Mouse (Mus musculus): ENCODE results near the gene Gm11099.

Gm11099 gene

GRCm38 (mm10) chr2:58859134-58859533 lies at the start of gene Gm11099:
Gm11099 (plus strand) TSS chr2:58859434.
- no peak for DNase-seq (ENCODE audit: low read depth, low spot score)

- no peak for DNase-seq (ENCODE audit: low read depth, low spot score)
Observed at GRCm38 (mm10) chr2:58812941-58813340, 46.3 kb upstream of the Gm11099 start.

- DNase-seq (ENCODE audit: low read depth, low spot score) = no peak
Observed at GRCm38 (mm10) chr2:58828910-58829600, 30.2 kb upstream of the Gm11099 start.

- peak; percentile 52 for DNase-seq (ENCODE audit: low read depth, low spot score)
Observed at GRCm38 (mm10) chr2:58829981-58830742, 29.1 kb upstream of the Gm11099 start.

- peak; percentile 67 for DNase-seq (ENCODE audit: low read depth, low spot score)
Observed at GRCm38 (mm10) chr2:58832253-58832980, 26.8 kb upstream of the Gm11099 start.

- no peak for DNase-seq (ENCODE audit: low read depth, low spot score)
Observed at GRCm38 (mm10) chr2:58841021-58841420, 18.2 kb upstream of the Gm11099 start.

- no peak for DNase-seq (ENCODE audit: low read depth, low spot score)
Observed at GRCm38 (mm10) chr2:58842443-58842842, 16.8 kb upstream of the Gm11099 start.

- DNase-seq (ENCODE audit: low read depth, low spot score) = no peak
Observed at GRCm38 (mm10) chr2:58844499-58844898, 14.7 kb upstream of the Gm11099 start.

- peak; percentile 52 for DNase-seq (ENCODE audit: low read depth, low spot score)
Observed at GRCm38 (mm10) chr2:58879876-58880275, 20.6 kb downstream of the Gm11099 start.

- DNase-seq (ENCODE audit: low read depth, low spot score) = no peak
Observed at GRCm38 (mm10) chr2:58905057-58905456, 45.8 kb downstream of the Gm11099 start.

- DNase-seq (ENCODE audit: low read depth, low spot score) = no peak
Observed at GRCm38 (mm10) chr2:58906814-58907516, 47.7 kb downstream of the Gm11099 start.

GRCm38 (mm10) chr2:58912339-58912738 lies 53.1 kb downstream of the Gm11099 start:
- no peak for DNase-seq (ENCODE audit: low read depth, low spot score)

GRCm38 (mm10) chr2:58918351-58918750 lies 59.1 kb downstream of the Gm11099 start:
- DNase-seq (ENCODE audit: low read depth, low spot score) = no peak

GRCm38 (mm10) chr2:58925551-58925950 lies 66.3 kb downstream of the Gm11099 start:
- DNase-seq (ENCODE audit: low read depth, low spot score) = no peak

- DNase-seq (ENCODE audit: low read depth, low spot score) = no peak
Observed at GRCm38 (mm10) chr2:58941361-58941760, 82.1 kb downstream of the Gm11099 start.

GRCm38 (mm10) chr2:58948796-58949195 lies 89.6 kb downstream of the Gm11099 start:
- DNase-seq (ENCODE audit: low read depth, low spot score) = no peak

GRCm38 (mm10) chr2:58952101-58952500 lies 92.9 kb downstream of the Gm11099 start:
- no peak for DNase-seq (ENCODE audit: low read depth, low spot score)

GRCm38 (mm10) chr2:58956351-58956750 lies 97.1 kb downstream of the Gm11099 start:
- no peak for DNase-seq (ENCODE audit: low read depth, low spot score)

GRCm38 (mm10) chr2:58956770-58957300 lies 97.6 kb downstream of the Gm11099 start:
- no peak for DNase-seq (ENCODE audit: low read depth, low spot score)
